Mouse (Mus musculus) neural tube, embryonic 14.5 days (tissue): ENCODE measurements at regions not wholly inside any gene's neighbourhood (a gene's known extent, or its start where the extent isn't known, plus 50 kb on each side); places are given as distances from the start of the nearest gene placed in this dataset.

ENCODE experiments used
- ATAC-seq: fragments of 200-750 bp; cut with Nextera tagmentation; 2 replicates; pipeline ENCODE4 v1.8.0; 2017; ENCODE audit warnings: low read depth, mild to moderate bottlenecking, moderate TSS enrichment, moderate library complexity
- H3K27ac ChIP-seq: fragments of 300-500 bp; sonication (generic); 2 replicates; pipeline ENCODE4 v1.5.1; 2014; ENCODE audit warnings: low read depth, mild to moderate bottlenecking, control low read depth, low read length, moderate library complexity, mixed read lengths
- H3K27me3 ChIP-seq: fragments of 300-500 bp; sonication (generic); 2 replicates; pipeline ENCODE4 v1.6.1; 2014; ENCODE audit warnings: low read length; ENCODE audit not compliant: control insufficient read depth, insufficient read depth
- H3K36me3 ChIP-seq: fragments of 300-500 bp; sonication (generic); 2 replicates; pipeline ENCODE4 v1.6.1; 2014; ENCODE audit warnings: low read length, mixed read lengths; ENCODE audit not compliant: control insufficient read depth, insufficient read depth
- H3K4me1 ChIP-seq: fragments of 300-500 bp; sonication (generic); 2 replicates; pipeline ENCODE4 v1.6.1; 2014; ENCODE audit warnings: low read length; ENCODE audit not compliant: control insufficient read depth, insufficient read depth
- H3K4me2 ChIP-seq: fragments of 300-500 bp; sonication (generic); 2 replicates; pipeline ENCODE4 v1.6.1; 2014; ENCODE audit warnings: mild to moderate bottlenecking, low read depth, low read length, control low read depth
- H3K4me3 ChIP-seq: fragments of 300-500 bp; sonication (generic); 2 replicates; pipeline ENCODE4 v1.5.1; 2014; ENCODE audit warnings: low read depth, low read length, control low read depth, mixed read lengths
- H3K9ac ChIP-seq: fragments of 300-500 bp; sonication (generic); replicated peaks from 2 replicates; pipeline ENCODE4 v1.6.1; 2014; ENCODE audit warnings: low read depth, mild to moderate bottlenecking, control low read depth, low read length, mixed read lengths
- H3K9me3 ChIP-seq: fragments of 300-500 bp; sonication (generic); 2 replicates; pipeline ENCODE4 v1.6.1; 2016; ENCODE audit warnings: low read length; ENCODE audit not compliant: control insufficient read depth
- WGBS: fragments of 180-500 bp; shearing (Covaris S2); extraction: QIAGEN DNeasy Blood & Tissue Kit; methylation state at CpG from one replicate; pipeline ENCODE4 v1.1.7; 2014; 5-methylcytosine and 5-hydroxymethylcytosine counted together

- Histone ChIP-seq H3K9me3 (no peaks in the 10 kb centered on the region), H3K4me3 (no peak overlapping the region), H3K4me2 (no peak overlapping the region), H3K27ac (no peak overlapping the region), H3K27me3 (no peaks in the 10 kb centered on the region), H3K9ac (no peak overlapping the region), H3K4me1 (no peaks in the 10 kb centered on the region), H3K36me3 (no peaks in the 10 kb centered on the region)
- no peak for ATAC-seq
- 51% methylated on average over 6 of the region's 6 CpGs for WGBS
Observed at GRCm38 (mm10) chr8:11115210-11115609, 107.0 kb upstream of the Irs2 start.

- no peaks in the 10 kb centered on the region for H3K36me3 ChIP-seq
- no peak overlapping the region for H3K4me2 ChIP-seq
- H3K4me1 ChIP-seq, result no peaks in the 10 kb centered on the region
- 58% methylated on average over 8 of the region's 8 CpGs for WGBS
- no peak overlapping the region for H3K9ac ChIP-seq
- H3K9me3 ChIP-seq, result no peaks in the 10 kb centered on the region
- ATAC-seq, result no peak
- no peak overlapping the region for H3K27ac ChIP-seq
- H3K4me3 ChIP-seq, result no peak overlapping the region
- no peaks in the 10 kb centered on the region for H3K27me3 ChIP-seq
Observed at GRCm38 (mm10) chr8:11114531-11114930, 106.3 kb upstream of the Irs2 start.

GRCm38 (mm10) chr8:11112908-11113532 is 104.8 kb upstream of the Irs2 start:
- no peaks in the 10 kb centered on the region for H3K27me3 ChIP-seq
- H3K4me1 ChIP-seq, result no peaks in the 10 kb centered on the region
- H3K9ac ChIP-seq, result no peak overlapping the region
- no peaks in the 10 kb centered on the region for H3K9me3 ChIP-seq
- H3K4me2 ChIP-seq, result no peak overlapping the region
- H3K36me3 ChIP-seq, result no peaks in the 10 kb centered on the region
- ATAC-seq, result no peak
- 74% methylated on average over 7 of the region's 7 CpGs for WGBS
- H3K27ac ChIP-seq, result no peak overlapping the region
- no peak overlapping the region for H3K4me3 ChIP-seq

GRCm38 (mm10) chr8:11111987-11112386 is 103.7 kb upstream of the Irs2 start:
- Histone ChIP-seq H3K36me3 (no peaks in the 10 kb centered on the region), H3K27ac (no peak overlapping the region), H3K4me1 (no peaks in the 10 kb centered on the region), H3K4me3 (no peak overlapping the region), H3K9ac (no peak overlapping the region), H3K27me3 (no peaks in the 10 kb centered on the region), H3K4me2 (no peak overlapping the region), H3K9me3 (no peaks in the 10 kb centered on the region)
- WGBS, result 60% methylated on average over 2 of the region's 2 CpGs
- ATAC-seq, result no peak

GRCm38 (mm10) chr8:11107435-11107834 is 99.2 kb upstream of the Irs2 start:
- no peak overlapping the region for H3K9ac ChIP-seq

GRCm38 (mm10) chr8:11107021-11107420 is 98.8 kb upstream of the Irs2 start:
- H3K27ac ChIP-seq, result no peak overlapping the region
- no peak for ATAC-seq
- H3K9ac ChIP-seq, result no peak overlapping the region
- no peaks in the 10 kb centered on the region for H3K4me1 ChIP-seq
- no peaks in the 10 kb centered on the region for H3K9me3 ChIP-seq
- 91% methylated on average over 5 of the region's 5 CpGs for WGBS
- H3K27me3 ChIP-seq, result no peaks in the 10 kb centered on the region
- no peak overlapping the region for H3K4me2 ChIP-seq
- no peaks in the 10 kb centered on the region for H3K36me3 ChIP-seq
- no peak overlapping the region for H3K4me3 ChIP-seq

More at GRCm38 (mm10) chr8:11107435-11107834, 99.2 kb upstream of the Irs2 start:
- Histone ChIP-seq H3K9me3 (no peaks in the 10 kb centered on the region), H3K4me2 (no peak overlapping the region), H3K36me3 (no peaks in the 10 kb centered on the region), H3K4me3 (no peak overlapping the region), H3K4me1 (no peaks in the 10 kb centered on the region), H3K27ac (no peak overlapping the region), H3K27me3 (no peaks in the 10 kb centered on the region)
- no peak for ATAC-seq
- 88% methylated on average over 1 of the region's 1 CpGs for WGBS

GRCm38 (mm10) chr8:11103745-11104607 is 95.7 kb upstream of the Irs2 start:
- no peak overlapping the region for H3K27ac ChIP-seq
- no peaks in the 10 kb centered on the region for H3K27me3 ChIP-seq
- H3K9me3 ChIP-seq, result no peaks in the 10 kb centered on the region
- no peaks in the 10 kb centered on the region for H3K4me1 ChIP-seq
- no peak overlapping the region for H3K4me3 ChIP-seq
- no peak for ATAC-seq
- WGBS, result 45% methylated on average over 10 of the region's 10 CpGs
- no peak overlapping the region for H3K9ac ChIP-seq
- H3K4me2 ChIP-seq, result no peak overlapping the region
- no peaks in the 10 kb centered on the region for H3K36me3 ChIP-seq

- no peak overlapping the region for H3K27ac ChIP-seq
- no peak overlapping the region for H3K4me2 ChIP-seq
- ATAC-seq, result no peak
- H3K4me3 ChIP-seq, result no peak overlapping the region
- H3K27me3 ChIP-seq, result no peaks in the 10 kb centered on the region
- H3K4me1 ChIP-seq, result no peaks in the 10 kb centered on the region
- no peaks in the 10 kb centered on the region for H3K36me3 ChIP-seq
- no peaks in the 10 kb centered on the region for H3K9me3 ChIP-seq
- WGBS, result 91% methylated on average over 3 of the region's 3 CpGs
- H3K9ac ChIP-seq, result no peak overlapping the region
Observed at GRCm38 (mm10) chr8:11100310-11100709, 92.1 kb upstream of the Irs2 start.

- no peak for ATAC-seq
- Histone ChIP-seq H3K9me3 (no peaks in the 10 kb centered on the region), H3K9ac (no peak overlapping the region), H3K27ac (no peak overlapping the region), H3K4me3 (no peak overlapping the region), H3K36me3 (no peaks in the 10 kb centered on the region), H3K4me1 (no peaks in the 10 kb centered on the region), H3K27me3 (no peaks in the 10 kb centered on the region), H3K4me2 (no peak overlapping the region)
- 62% methylated on average over 3 of the region's 3 CpGs for WGBS
Observed at GRCm38 (mm10) chr8:11099591-11099855, 91.3 kb upstream of the Irs2 start.
